Mouse (Mus musculus) intestine, embryonic 16.5 days (tissue): ENCODE results near the gene Stard13. TPM values are rescaled to one million over a fixed set of nuclear protein-coding genes. Genes with fewer than 3 reads are reported as not detected.

ENCODE experiments used
- ATAC-seq: fragments of 200-750 bp; cut with Nextera tagmentation; 2 replicates; pipeline ENCODE4 v1.8.0; 2017; ENCODE audit warnings: moderate TSS enrichment, moderate library complexity
- H3K27ac ChIP-seq: fragments of 300-500 bp; sonication (generic); 2 replicates; pipeline ENCODE4 v1.5.1; 2014; ENCODE audit warnings: mild to moderate bottlenecking, low read length
- H3K27me3 ChIP-seq: fragments of 300-500 bp; sonication (generic); replicated peaks from 2 replicates; pipeline ENCODE4 v1.6.1; 2014; ENCODE audit warnings: low read length, control low read depth, mixed read lengths; ENCODE audit not compliant: control insufficient read depth, insufficient read depth
- H3K36me3 ChIP-seq: fragments of 300-500 bp; sonication (generic); 2 replicates; pipeline ENCODE4 v1.6.1; 2014; ENCODE audit warnings: low read length, control low read depth; ENCODE audit not compliant: control insufficient read depth, insufficient read depth
- H3K4me1 ChIP-seq: fragments of 300-500 bp; sonication (generic); 2 replicates; pipeline ENCODE4 v1.6.1; 2014; ENCODE audit warnings: low read length, control low read depth, mixed read lengths; ENCODE audit not compliant: control insufficient read depth, insufficient read depth
- H3K4me2 ChIP-seq: fragments of 300-500 bp; sonication (generic); 2 replicates; pipeline ENCODE4 v1.6.1; 2014; ENCODE audit warnings: low read depth, low read length, control low read depth
- H3K4me3 ChIP-seq: fragments of 300-500 bp; sonication (generic); 2 replicates; pipeline ENCODE4 v1.5.1; 2014; ENCODE audit warnings: mild to moderate bottlenecking, low read length
- H3K9ac ChIP-seq: fragments of 300-500 bp; sonication (generic); 2 replicates; pipeline ENCODE4 v1.6.1; 2014; ENCODE audit warnings: low read depth, low read length
- H3K9me3 ChIP-seq: fragments of 300-500 bp; sonication (generic); 2 replicates; pipeline ENCODE4 v1.6.1; 2016; ENCODE audit warnings: low read length, control low read depth; ENCODE audit not compliant: control insufficient read depth
- WGBS: fragments of 180-500 bp; shearing (Covaris S2); extraction: QIAGEN DNeasy Blood & Tissue Kit; methylation state at CpG from one replicate; pipeline ENCODE4 v1.1.7; 2014; 5-methylcytosine and 5-hydroxymethylcytosine counted together
- polyA plus RNA-seq: library from polyadenylated mRNA; unstranded; fragments of >200 nt; fragmentation: Nextera tagmentation; extraction: Ambion mirVana; gene quantifications from 2 replicates; pipeline ENCODE4 v1.2.1, GENCODE M21; 2015

Gene Stard13
- polyA plus RNA-seq, 1 experiment from 2014 or later = 10.7 TPM

GRCm38 (mm10) chr5:151046131-151046530 lies 187.5 kb downstream of the Stard13 start:
- Histone ChIP-seq H3K27ac (no peak overlapping the region), H3K9ac (no peak overlapping the region), H3K4me3 (no peak overlapping the region), H3K27me3 (no peaks in the 10 kb centered on the region), H3K4me1 (no peaks in the 10 kb centered on the region; the same call in 1 of the 2 replicates), H3K4me2 (no peak overlapping the region), H3K36me3 (peaks cover 15% of the 10 kb centered on the region; the same call in 1 of the 2 replicates), H3K9me3 (no peaks in the 10 kb centered on the region)
- 89% methylated on average over 6 of the region's 6 CpGs for WGBS
- no peak for ATAC-seq

- peak; percentile 89 for ATAC-seq
- WGBS = 88% methylated on average over 5 of the region's 5 CpGs
Observed at GRCm38 (mm10) chr5:151042911-151043310, 190.7 kb downstream of the Stard13 start.

GRCm38 (mm10) chr5:151037871-151038270 lies 195.8 kb downstream of the Stard13 start:
- Histone ChIP-seq H3K4me1 (no peaks in the 10 kb centered on the region), H3K9me3 (no peaks in the 10 kb centered on the region), H3K27ac (no peak overlapping the region), H3K27me3 (no peaks in the 10 kb centered on the region), H3K4me2 (no peak overlapping the region), H3K9ac (no peak overlapping the region), H3K4me3 (no peak overlapping the region), H3K36me3 (peaks cover 7% of the 10 kb centered on the region; the same call in 1 of the 2 replicates)
- no peak for ATAC-seq
- WGBS = 83% methylated on average over 7 of the region's 7 CpGs

More at GRCm38 (mm10) chr5:151042911-151043310, 190.7 kb downstream of the Stard13 start:
- Histone ChIP-seq H3K4me1 (no peaks in the 10 kb centered on the region; the same call in 1 of the 2 replicates), H3K27me3 (no peaks in the 10 kb centered on the region), H3K27ac (no peak overlapping the region), H3K36me3 (peaks cover 11% of the 10 kb centered on the region; the same call in 1 of the 2 replicates), H3K9me3 (no peaks in the 10 kb centered on the region), H3K4me3 (no peak overlapping the region), H3K4me2 (no peak overlapping the region), H3K9ac (no peak overlapping the region)

DNA sequence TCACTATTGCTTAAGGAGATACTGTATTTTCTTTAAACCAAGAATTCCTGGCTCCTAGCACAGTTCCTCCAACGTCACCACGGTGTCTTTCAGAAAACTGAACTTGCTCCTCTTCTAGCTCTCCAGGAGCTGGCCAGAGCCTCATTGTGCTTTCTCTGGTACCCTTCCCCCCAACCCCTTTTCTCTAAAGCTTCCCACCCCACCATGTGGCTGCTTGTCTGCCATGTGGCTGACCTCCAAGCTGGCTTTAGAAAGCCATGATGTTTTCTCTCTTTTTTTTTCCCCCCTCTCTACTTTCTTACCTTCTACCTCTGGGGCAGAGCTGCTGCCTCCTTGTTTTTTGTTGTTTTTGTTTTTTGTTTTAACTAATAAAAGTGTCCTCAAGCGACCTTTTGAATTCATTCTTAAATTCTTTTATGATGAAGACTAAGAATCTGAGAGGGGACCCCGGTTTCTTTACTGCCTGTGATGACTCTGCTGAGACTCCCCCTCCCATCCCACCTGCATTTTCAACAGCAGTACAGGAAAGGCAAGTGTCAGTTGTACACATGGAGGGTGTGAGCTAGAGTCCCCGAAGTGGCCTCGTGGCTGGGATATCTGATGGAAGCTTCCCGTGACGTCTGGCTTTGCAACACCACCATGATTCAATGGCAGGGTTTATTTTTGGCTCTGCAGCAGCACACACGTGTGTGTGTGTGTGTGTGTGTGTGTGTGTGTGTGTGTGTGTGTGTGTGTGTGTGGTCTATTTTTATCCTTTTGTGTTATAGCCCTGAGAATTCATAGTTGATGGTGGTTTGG lies 198.7 kb downstream of the Stard13 start:
- 73% methylated on average over 9 of the region's 9 CpGs for WGBS
- Histone ChIP-seq H3K4me3 (no peak overlapping the region), H3K36me3 (peaks cover 2% of the 10 kb centered on the region; the same call in 1 of the 2 replicates), H3K9ac (no peak overlapping the region), H3K27me3 (no peaks in the 10 kb centered on the region), H3K27ac (no peak overlapping the region), H3K4me1 (no peaks in the 10 kb centered on the region), H3K9me3 (no peaks in the 10 kb centered on the region), H3K4me2 (no peak overlapping the region)
- no peak for ATAC-seq

DNA sequence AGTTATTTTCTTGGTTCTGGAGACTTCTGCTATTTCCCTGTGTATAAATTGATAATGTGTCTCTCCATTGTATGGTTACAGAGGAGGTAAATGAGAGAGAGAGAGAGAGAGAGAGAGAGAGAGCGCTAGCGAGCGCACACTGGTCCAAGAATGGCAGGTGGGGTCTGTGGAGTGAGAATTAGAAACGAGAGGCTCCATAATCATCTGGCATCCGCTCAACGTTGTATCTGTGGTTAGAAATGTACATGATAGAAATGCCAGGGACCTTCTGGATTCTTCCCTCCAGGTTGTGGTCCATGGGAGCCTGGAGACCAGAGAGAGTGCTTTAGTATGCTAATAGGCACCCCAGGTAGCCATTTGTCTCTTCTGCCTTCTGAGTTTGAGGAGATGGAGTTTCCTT lies 204.7 kb downstream of the Stard13 start:
- no peaks in the 10 kb centered on the region for H3K9me3 ChIP-seq
- no peaks in the 10 kb centered on the region for H3K27me3 ChIP-seq
- 65% methylated on average over 6 of the region's 6 CpGs for WGBS
- no peak overlapping the region for H3K9ac ChIP-seq
- no peaks in the 10 kb centered on the region; the same call in 1 of the 2 replicates for H3K4me1 ChIP-seq
- no peak overlapping the region for H3K4me2 ChIP-seq
- H3K27ac ChIP-seq = no peak overlapping the region
- H3K36me3 ChIP-seq = no peaks in the 10 kb centered on the region
- ATAC-seq = no peak
- H3K4me3 ChIP-seq = no peak overlapping the region

GRCm38 (mm10) chr5:151027171-151027570 lies 206.5 kb downstream of the Stard13 start:
- no peak overlapping the region for H3K27ac ChIP-seq
- H3K4me3 ChIP-seq = no peak overlapping the region
- H3K4me2 ChIP-seq = no peak overlapping the region
- no peaks in the 10 kb centered on the region for H3K9me3 ChIP-seq
- no peaks in the 10 kb centered on the region for H3K27me3 ChIP-seq
- H3K4me1 ChIP-seq = peaks cover 7% of the 10 kb centered on the region
- no peak for ATAC-seq
- H3K9ac ChIP-seq = no peak overlapping the region
- H3K36me3 ChIP-seq = no peaks in the 10 kb centered on the region
- WGBS = 61% methylated on average over 7 of the region's 7 CpGs

GRCm38 (mm10) chr5:151026069-151026468 lies 207.6 kb downstream of the Stard13 start:
- no peak for ATAC-seq
- WGBS = 68% methylated on average over 4 of the region's 4 CpGs
- H3K4me1 ChIP-seq = peaks cover 7% of the 10 kb centered on the region

GRCm38 (mm10) chr5:151024483-151024882 lies 209.2 kb downstream of the Stard13 start:
- Histone ChIP-seq H3K4me3 (no peak overlapping the region), H3K4me2 (no peak overlapping the region), H3K27me3 (no peaks in the 10 kb centered on the region), H3K4me1 (peaks cover 7% of the 10 kb centered on the region), H3K9me3 (no peaks in the 10 kb centered on the region), H3K27ac (no peak overlapping the region), H3K9ac (no peak overlapping the region), H3K36me3 (no peaks in the 10 kb centered on the region)
- ATAC-seq = no peak
- WGBS = 77% methylated on average over 2 of the region's 2 CpGs

More at GRCm38 (mm10) chr5:151026069-151026468, 207.6 kb downstream of the Stard13 start:
- Histone ChIP-seq H3K4me3 (no peak overlapping the region), H3K36me3 (no peaks in the 10 kb centered on the region), H3K27ac (no peak overlapping the region), H3K9ac (no peak overlapping the region), H3K9me3 (no peaks in the 10 kb centered on the region), H3K4me2 (no peak overlapping the region), H3K27me3 (no peaks in the 10 kb centered on the region)

- ATAC-seq = peak; percentile 69
- no peaks in the 10 kb centered on the region for H3K9me3 ChIP-seq
- no peaks in the 10 kb centered on the region for H3K36me3 ChIP-seq
- H3K9ac ChIP-seq = no peak overlapping the region
- peaks cover 10% of the 10 kb centered on the region for H3K4me1 ChIP-seq
- peak overlapping the region; percentile 60 for H3K27ac ChIP-seq
- no peak overlapping the region for H3K4me2 ChIP-seq
- no peaks in the 10 kb centered on the region for H3K27me3 ChIP-seq
- WGBS = 15% methylated on average over 8 of the region's 8 CpGs
- no peak overlapping the region; the same call in 1 of the 2 replicates for H3K4me3 ChIP-seq
Observed at GRCm38 (mm10) chr5:151023461-151023860, 210.2 kb downstream of the Stard13 start.
